Mouse (Mus musculus) brain, embryonic 14.5 days (tissue): ENCODE data around the gene Prkg1.

Experiments used
- CTCF ChIP-seq: fragments of 200-500 bp; IDR thresholded peaks from 2 replicates; pipeline ENCODE4 v1.5.1; 2012; ENCODE audit warnings: inconsistent platforms, mild to moderate bottlenecking, moderate library complexity, borderline replicate concordance; ENCODE audit not compliant: insufficient read depth, insufficient read length; ENCODE audit errors: extremely low read depth
- POLR2A ChIP-seq: fragments of 200-500 bp; IDR thresholded peaks from 2 replicates; pipeline ENCODE4 v1.6.1; 2012; ENCODE audit warnings: mild to moderate bottlenecking, inconsistent platforms, borderline replicate concordance; ENCODE audit not compliant: poor library complexity, insufficient read depth, insufficient read length, severe bottlenecking; ENCODE audit errors: extremely low read depth

GRCm38 (mm10) chr19:30625391-30625790 lies 1139.4 kb downstream of the Prkg1 start:
- TF ChIP-seq CTCF (no peak), POLR2A (no peak)
